Mouse (Mus musculus) forebrain, embryonic 11.5 days (tissue): ENCODE measurements around the gene Ggact. TPM values are rescaled to one million over a fixed set of nuclear protein-coding genes. Genes with fewer than 3 reads are reported as not detected.

Experiments used
- ATAC-seq: fragments of 200-750 bp; cut with Nextera tagmentation; replicated peaks from 2 replicates; pipeline ENCODE4 v1.8.0; 2017; ENCODE audit warnings: moderate TSS enrichment; ENCODE audit not compliant: low FRiP score
- DNase-seq: peaks from one replicate; pipeline ENCODE4 v3.0.0-alpha.2; 2017; ENCODE audit warnings: low spot score
- H3K27ac ChIP-seq: fragments of 300-500 bp; sonication (generic); 2 replicates; pipeline ENCODE4 v1.5.1; 2014; ENCODE audit warnings: low read depth, low read length
- H3K27me3 ChIP-seq: fragments of 300-500 bp; sonication (generic); 2 replicates; pipeline ENCODE4 v1.6.1; 2014; ENCODE audit warnings: mild to moderate bottlenecking, low read length, mixed read lengths; ENCODE audit not compliant: control insufficient read depth, insufficient read depth
- H3K36me3 ChIP-seq: fragments of 300-500 bp; sonication (generic); 2 replicates; pipeline ENCODE4 v1.6.1; 2014; ENCODE audit warnings: mild to moderate bottlenecking, low read length, moderate library complexity, mixed read lengths; ENCODE audit not compliant: control insufficient read depth, insufficient read depth
- H3K4me1 ChIP-seq: fragments of 300-500 bp; sonication (generic); replicated peaks from 2 replicates; pipeline ENCODE4 v1.6.1; 2014; ENCODE audit warnings: low read length, mixed read lengths; ENCODE audit not compliant: control insufficient read depth, insufficient read depth
- H3K4me2 ChIP-seq: fragments of 300-500 bp; sonication (generic); 2 replicates; pipeline ENCODE4 v1.6.1; 2014; ENCODE audit warnings: low read depth, mild to moderate bottlenecking, low read length, moderate library complexity, mixed read lengths; ENCODE audit not compliant: severe bottlenecking
- H3K4me3 ChIP-seq: fragments of 300-500 bp; sonication (generic); 2 replicates; pipeline ENCODE4 v1.5.1; 2014; ENCODE audit warnings: low read depth, low read length
- H3K9ac ChIP-seq: fragments of 300-500 bp; sonication (generic); 2 replicates; pipeline ENCODE4 v1.6.1; 2014; ENCODE audit warnings: low read length
- H3K9me3 ChIP-seq: fragments of 300-500 bp; sonication (generic); 2 replicates; pipeline ENCODE4 v1.6.1; 2016; ENCODE audit warnings: low read length, mixed read lengths; ENCODE audit not compliant: control insufficient read depth
- WGBS: fragments of 180-500 bp; shearing (Covaris S2); extraction: QIAGEN DNeasy Blood & Tissue Kit; methylation state at CpG from one replicate; pipeline ENCODE4 v1.1.7; 2014; 5-methylcytosine and 5-hydroxymethylcytosine counted together
- polyA plus RNA-seq: library from polyadenylated mRNA; unstranded; fragments of >200 nt; fragmentation: Nextera tagmentation; extraction: Ambion mirVana; gene quantifications from 2 replicates; pipeline ENCODE4 v1.2.1, GENCODE M21; 2014

Ggact gene
- polyA plus RNA-seq, 1 experiment from 2014 or later = 5.9 TPM

- Histone ChIP-seq H3K27ac (no peak overlapping the region), H3K4me3 (no peak overlapping the region), H3K27me3 (no peaks in the 10 kb centered on the region), H3K4me1 (no peaks in the 10 kb centered on the region), H3K4me2 (no peak overlapping the region), H3K36me3 (no peaks in the 10 kb centered on the region), H3K9me3 (no peaks in the 10 kb centered on the region), H3K9ac (no peak overlapping the region)
- no peak for DNase-seq
- WGBS = 39% methylated on average over 4 of the region's 4 CpGs
- ATAC-seq = no peak
These were observed 77.3 kb downstream of the Ggact start for GRCm38 (mm10) chr14:122836221-122836620.

- Histone ChIP-seq H3K9me3 (no peaks in the 10 kb centered on the region), H3K4me2 (no peak overlapping the region), H3K36me3 (no peaks in the 10 kb centered on the region), H3K27me3 (no peaks in the 10 kb centered on the region), H3K4me1 (no peaks in the 10 kb centered on the region), H3K4me3 (no peak overlapping the region), H3K9ac (no peak overlapping the region), H3K27ac (no peak overlapping the region)
- no peak for ATAC-seq
- no peak for DNase-seq
- 70% methylated on average over 7 of the region's 7 CpGs for WGBS
These were observed 77.9 kb downstream of the Ggact start for GRCm38 (mm10) chr14:122835487-122836190.

GRCm38 (mm10) chr14:122834753-122835152, 78.8 kb downstream of the Ggact start:
- Histone ChIP-seq H3K9ac (no peak overlapping the region), H3K4me2 (no peak overlapping the region), H3K4me3 (no peak overlapping the region), H3K27ac (no peak overlapping the region), H3K27me3 (no peaks in the 10 kb centered on the region), H3K4me1 (no peaks in the 10 kb centered on the region), H3K36me3 (no peaks in the 10 kb centered on the region), H3K9me3 (no peaks in the 10 kb centered on the region)
- ATAC-seq (no peak), DNase-seq (no peak)
- WGBS = 95% methylated on average over 1 of the region's 1 CpGs

- no peak for DNase-seq
- Histone ChIP-seq H3K4me1 (no peaks in the 10 kb centered on the region), H3K27me3 (no peaks in the 10 kb centered on the region), H3K27ac (no peak overlapping the region), H3K9me3 (no peaks in the 10 kb centered on the region), H3K36me3 (no peaks in the 10 kb centered on the region), H3K4me3 (no peak overlapping the region), H3K4me2 (no peak overlapping the region), H3K9ac (no peak overlapping the region)
- no peak for ATAC-seq
- 86% methylated on average over 3 of the region's 3 CpGs for WGBS
These were observed 79.9 kb downstream of the Ggact start for GRCm38 (mm10) chr14:122833666-122834065.

- ATAC-seq (no peak), DNase-seq (no peak)
- H3K27me3 ChIP-seq = no peaks in the 10 kb centered on the region
- H3K27ac ChIP-seq = no peak overlapping the region
- no peaks in the 10 kb centered on the region for H3K36me3 ChIP-seq
- no peak overlapping the region for H3K9ac ChIP-seq
- H3K4me2 ChIP-seq = no peak overlapping the region
- no peaks in the 10 kb centered on the region for H3K4me1 ChIP-seq
- 87% methylated on average over 1 of the region's 1 CpGs for WGBS
- no peaks in the 10 kb centered on the region for H3K9me3 ChIP-seq
- H3K4me3 ChIP-seq = no peak overlapping the region
These were observed 83.1 kb downstream of the Ggact start for GRCm38 (mm10) chr14:122830433-122830832.

GRCm38 (mm10) chr14:122825464-122825863, 88.1 kb downstream of the Ggact start:
- no peak overlapping the region for H3K4me3 ChIP-seq
- DNase-seq (no peak), ATAC-seq (no peak)
- no peaks in the 10 kb centered on the region for H3K27me3 ChIP-seq
- H3K9ac ChIP-seq = no peak overlapping the region
- H3K9me3 ChIP-seq = no peaks in the 10 kb centered on the region
- no peaks in the 10 kb centered on the region for H3K36me3 ChIP-seq
- 92% methylated on average over 2 of the region's 2 CpGs for WGBS
- no peaks in the 10 kb centered on the region for H3K4me1 ChIP-seq
- H3K27ac ChIP-seq = no peak overlapping the region
- H3K4me2 ChIP-seq = no peak overlapping the region

- Histone ChIP-seq H3K9ac (no peak overlapping the region), H3K36me3 (no peaks in the 10 kb centered on the region), H3K4me3 (no peak overlapping the region), H3K9me3 (no peaks in the 10 kb centered on the region), H3K4me1 (no peaks in the 10 kb centered on the region), H3K27ac (no peak overlapping the region), H3K4me2 (no peak overlapping the region), H3K27me3 (no peaks in the 10 kb centered on the region)
- 81% methylated on average over 2 of the region's 2 CpGs for WGBS
- DNase-seq (no peak), ATAC-seq (no peak)
These were observed 89.8 kb downstream of the Ggact start for GRCm38 (mm10) chr14:122823791-122824190.

- no peaks in the 10 kb centered on the region for H3K36me3 ChIP-seq
- no peak overlapping the region for H3K9ac ChIP-seq
- no peak overlapping the region for H3K4me3 ChIP-seq
- DNase-seq (no peak), ATAC-seq (no peak)
- no peaks in the 10 kb centered on the region for H3K9me3 ChIP-seq
- no peak overlapping the region for H3K4me2 ChIP-seq
- no peaks in the 10 kb centered on the region for H3K27me3 ChIP-seq
- no peaks in the 10 kb centered on the region for H3K4me1 ChIP-seq
- H3K27ac ChIP-seq = no peak overlapping the region
- WGBS = 85% methylated on average over 3 of the region's 3 CpGs
These were observed 92.6 kb downstream of the Ggact start for GRCm38 (mm10) chr14:122821002-122821401.

GRCm38 (mm10) chr14:122800296-122800695, 113.3 kb downstream of the Ggact start:
- no peaks in the 10 kb centered on the region for H3K4me1 ChIP-seq
- H3K9me3 ChIP-seq = no peaks in the 10 kb centered on the region
- DNase-seq (no peak), ATAC-seq (no peak)
- no peak overlapping the region for H3K4me2 ChIP-seq
- no peaks in the 10 kb centered on the region for H3K27me3 ChIP-seq
- no peak overlapping the region for H3K27ac ChIP-seq
- WGBS = 93% methylated on average over 4 of the region's 4 CpGs
- H3K9ac ChIP-seq = no peak overlapping the region
- no peak overlapping the region for H3K4me3 ChIP-seq
- H3K36me3 ChIP-seq = no peaks in the 10 kb centered on the region
